Comparison of ENCODE assay signal across 19 mouse cellular contexts in genomic region chr12:84023052-84023745, GRCm38 (mm10). TPM values are rescaled to one million over a fixed set of nuclear protein-coding genes. Genes with fewer than 3 reads are reported as not detected.
DNase-seq lines count a peak whose midpoint lies in the region; ATAC-seq and TF ChIP-seq lines count a peak whose summit lies in the region.
"Had no signal": no experiment of that assay in that cellular context is flagged by ENCODE, and none has a peak within 500 bp of the region (broad histone marks: within the 10 kb centered on the region; RNA-seq: fewer than 3 reads in every experiment).

No protein-coding gene starts in this region.

- no peaks in the 10 kb centered on the region for H3K36me3 ChIP-seq in kidney, embryonic 15.5 days
- peaks cover 0 to 8% of the 10 kb centered on the region in 2 experiments; a peak in 2 of 4 replicates for H3K36me3 ChIP-seq in MEL (ENCODE audit: control insufficient read depth in 1 of 2, insufficient read depth in 2 of 2, low read length in 2 of 2)
- no peaks in the 10 kb centered on the region for H3K36me3 ChIP-seq in intestine, postnatal 0 days (ENCODE audit: control insufficient read depth, insufficient read depth)
- H3K36me3 ChIP-seq: heart, embryonic 10.5 days; limb, embryonic 15.5 days; neural tube, embryonic 15.5 days had no signal

- H3K9me3 ChIP-seq in kidney, embryonic 15.5 days (replicated peaks), result no peaks in the 10 kb centered on the region
- no peaks in the 10 kb centered on the region for H3K9me3 ChIP-seq in MEL (replicated peaks; ENCODE audit: insufficient read depth, low read length)
- H3K9me3 ChIP-seq in intestine, postnatal 0 days (ENCODE audit: control insufficient read depth), result no peaks in the 10 kb centered on the region
- H3K9me3 ChIP-seq: forebrain, embryonic 13.5 days; heart, embryonic 10.5 days; limb, embryonic 15.5 days; midbrain, embryonic 13.5 days; neural tube, embryonic 15.5 days had no signal

- no peak for TF ChIP-seq EP300 in MEL (IDR thresholded peaks at IDR 0.05; ENCODE audit: low read depth in 1 of 2, low read length in 2 of 2)

- no peak for ATAC-seq in kidney, embryonic 15.5 days (replicated peaks; ENCODE audit: low FRiP score)
- peak; percentile 75 for ATAC-seq in intestine, postnatal 0 days
- peak; percentile 65 for ATAC-seq in neutrophil, adult 5-6 weeks (ENCODE audit: extremely low read depth, insufficient number of reproducible peaks, low FRiP score, poor library complexity, severe bottlenecking)
- ATAC-seq: forebrain, embryonic 13.5 days; midbrain, embryonic 13.5 days had no signal

- DNase-seq in kidney, postnatal 36 days, result peak; percentile 35 to 49
- no peak for DNase-seq in MEL (ENCODE audit: low read depth, low spot score)
- no peak for DNase-seq in frontal cortex, postnatal 36 days (ENCODE audit: low spot score in 2 of 2)
- no peak for DNase-seq in adrenal gland, postnatal 4 days (ENCODE audit: low spot score in 2 of 2)
- DNase-seq in layer of hippocampus, adult 9-11 months, result no peak
- DNase-seq: cerebellum, postnatal 25 days; gastrocnemius, postnatal 25 days; heart, postnatal 14 days; kidney, adult 8-10 months had no signal

- no peak for TF ChIP-seq RAD21 in MEL (IDR thresholded peaks at IDR 0.05; ENCODE audit: low read depth, low read length)

- 0 out of 2 replicates have a peak, but pooled peaks cover 3% of the 10 kb centered on the region for H3K4me1 ChIP-seq in kidney, embryonic 15.5 days
- H3K4me1 ChIP-seq in MEL (ENCODE audit: control insufficient read depth in 1 of 2, insufficient read depth in 2 of 2, low read length in 2 of 2), result peaks cover 0 to 10% of the 10 kb centered on the region in 2 experiments; a peak in 2 of 4 replicates
- H3K4me1 ChIP-seq in intestine, postnatal 0 days (replicated peaks; ENCODE audit: control insufficient read depth, insufficient read depth, low read length), result no peaks in the 10 kb centered on the region
- H3K4me1 ChIP-seq: forebrain, embryonic 13.5 days; heart, embryonic 10.5 days; limb, embryonic 15.5 days; midbrain, embryonic 13.5 days; neural tube, embryonic 15.5 days had no signal

- H3K9ac ChIP-seq in kidney, embryonic 15.5 days, result no peak overlapping the region
- H3K9ac ChIP-seq in MEL (ENCODE audit: control insufficient read depth, low read depth, low read length, poor library complexity, severe bottlenecking), result no peak overlapping the region
- H3K9ac ChIP-seq in intestine, postnatal 0 days (ENCODE audit: low read depth, low read length), result no peak overlapping the region
- H3K9ac ChIP-seq: forebrain, embryonic 13.5 days; hindbrain, embryonic 14.5 days; limb, embryonic 15.5 days; midbrain, embryonic 13.5 days; neural tube, embryonic 15.5 days had no signal

- H3K79me2 ChIP-seq in MEL (ENCODE audit: control insufficient read depth, insufficient read depth, low read length, poor library complexity), result no peaks in the 10 kb centered on the region

- whole genome bisulfite sequencing in kidney, embryonic 15.5 days, result 80% methylated on average over 9 of the region's 9 CpGs
- WGBS in intestine, postnatal 0 days, result 61% methylated on average over 9 of the region's 9 CpGs

- H3K27ac ChIP-seq in kidney, embryonic 15.5 days, result no peak overlapping the region
- H3K27ac ChIP-seq in MEL (ENCODE audit: control insufficient read depth, low read depth, low read length), result no peak overlapping the region
- H3K27ac ChIP-seq in intestine, postnatal 0 days (ENCODE audit: low read depth, low read length), result peak overlapping the region; percentile 11; the same call in 1 of the 2 replicates
- H3K27ac ChIP-seq: forebrain, embryonic 13.5 days; heart, embryonic 10.5 days; hindbrain, embryonic 14.5 days; limb, embryonic 15.5 days; midbrain, embryonic 13.5 days; neural tube, embryonic 15.5 days had no signal

- no peak for TF ChIP-seq POLR2A in MEL (IDR thresholded peaks at IDR 0.05; ENCODE audit: control insufficient read depth in 1 of 2, insufficient read depth in 1 of 2, low read depth in 1 of 2, low read length in 2 of 2, poor library complexity in 1 of 2)

- no peak overlapping the region for H3K4me3 ChIP-seq in kidney, embryonic 15.5 days (replicated peaks)
- no peak overlapping the region for H3K4me3 ChIP-seq in MEL (ENCODE audit: control insufficient read depth in 1 of 2, insufficient read depth in 1 of 2, low read depth in 2 of 2, low read length in 2 of 2)
- H3K4me3 ChIP-seq in intestine, postnatal 0 days (ENCODE audit: low read depth, low read length), result no peak overlapping the region
- H3K4me3 ChIP-seq: forebrain, embryonic 13.5 days; heart, embryonic 10.5 days; limb, embryonic 15.5 days; midbrain, embryonic 13.5 days; neural tube, embryonic 15.5 days had no signal

- no peak overlapping the region for H3K4me2 ChIP-seq in kidney, embryonic 15.5 days
- H3K4me2 ChIP-seq in intestine, postnatal 0 days (replicated peaks; ENCODE audit: low read depth), result no peak overlapping the region
- H3K4me2 ChIP-seq: forebrain, embryonic 13.5 days; hindbrain, embryonic 14.5 days; limb, embryonic 15.5 days; midbrain, embryonic 13.5 days; neural tube, embryonic 15.5 days had no signal

- no peak for TF ChIP-seq CTCF in MEL (IDR thresholded peaks at IDR 0.05 in 2 of 3, conservative IDR thresholded peaks at IDR 0.05 in 1 of 3; ENCODE audit: control insufficient read depth in 1 of 3, insufficient read depth in 1 of 3, low read depth in 2 of 3, low read length in 3 of 3, poor library complexity in 1 of 3, severe bottlenecking in 1 of 3)
- no peak for TF ChIP-seq CTCF in intestine, postnatal 0 days (IDR thresholded peaks at IDR 0.05; ENCODE audit: low read depth)

- no peaks in the 10 kb centered on the region for H3K27me3 ChIP-seq in kidney, embryonic 15.5 days
- H3K27me3 ChIP-seq in MEL (ENCODE audit: control insufficient read depth in 1 of 2, insufficient read depth in 2 of 2, low read length in 2 of 2), result no peaks in the 10 kb centered on the region
- no peaks in the 10 kb centered on the region for H3K27me3 ChIP-seq in intestine, postnatal 0 days (replicated peaks; ENCODE audit: control insufficient read depth, insufficient read depth, low read length)
- H3K27me3 ChIP-seq: forebrain, embryonic 13.5 days; limb, embryonic 15.5 days; midbrain, embryonic 13.5 days; neural tube, embryonic 15.5 days had no signal

TF ChIP-seq in MEL, 35 proteins besides CTCF, POLR2A, EP300 and RAD21:
- TF ChIP-seq ZNF384 (IDR thresholded peaks at IDR 0.05; ENCODE audit: low read depth, low read length), result peak; percentile 68
- no peak for TF ChIP-seq GATA1 (IDR thresholded peaks at IDR 0.05; ENCODE audit: low read depth, low read length)
- no peak for TF ChIP-seq TAL1 (IDR thresholded peaks at IDR 0.05; ENCODE audit: low read length)

RNA-seq across cellular contexts. Expression of gene Acot1, which starts 13.9 kb away (rescaled TPM):
- polyA plus RNA-seq in kidney, embryonic 15.5 days (2015; fragmentation: Nextera tagmentation; extraction: Ambion mirVana), result 53.7 and 55.2 TPM in 2 replicates
- total RNA-seq in MEL (2012; rRNA removed), result 1.5 and 1.9 TPM in 2 replicates
- 10 to 100 TPM in 1 of 2 experiments, not detected in 1; 12.7 TPM for polyA plus RNA-seq in MEL (2012; ENCODE audit: insufficient read depth in 1 of 2, insufficient read length in 2 of 2, low read depth in 1 of 2, low replicate concordance in 2 of 2, missing spikeins in 1 of 2)
- 251 and 267 TPM in 2 replicates for polyA plus RNA-seq in intestine, postnatal 0 days (2015; fragmentation: Nextera tagmentation; extraction: Ambion mirVana)
- total RNA-seq in neutrophil, adult 5-6 weeks (2017), result 12.5 and 13.2 TPM in 2 replicates
- total RNA-seq in adrenal gland, postnatal 4 days (2021), result 10 to 100 TPM; 21.4 to 36.5 TPM

RNA-seq across cellular contexts. Expression of gene Acot4, which starts 15.0 kb away (rescaled TPM):
- polyA plus RNA-seq in kidney, embryonic 15.5 days (2015; fragmentation: Nextera tagmentation; extraction: Ambion mirVana), result 6.0 TPM in 2 replicates
- total RNA-seq in MEL (2012; rRNA removed), result 0.08 TPM in 1 of 2 replicates, not detected in the other
- polyA plus RNA-seq in MEL (2012; ENCODE audit: insufficient read depth in 1 of 2, insufficient read length in 2 of 2, low read depth in 1 of 2, low replicate concordance in 2 of 2, missing spikeins in 1 of 2), result under 1 TPM in 1 of 2 experiments, not detected in 1; 0.08 TPM
- 45.2 and 53.8 TPM in 2 replicates for polyA plus RNA-seq in intestine, postnatal 0 days (2015; fragmentation: Nextera tagmentation; extraction: Ambion mirVana)
- total RNA-seq in neutrophil, adult 5-6 weeks (2017), result not detected in 2 replicates
- total RNA-seq in adrenal gland, postnatal 4 days (2021), result 1 to 10 TPM; 3.7 to 6.4 TPM

RNA-seq across cellular contexts. Expression of gene Gm49366, which starts 15.5 kb away (rescaled TPM):
- polyA plus RNA-seq in kidney, embryonic 15.5 days (2015; fragmentation: Nextera tagmentation; extraction: Ambion mirVana), result not detected in 2 replicates
- not detected in 2 replicates for total RNA-seq in MEL (2012; rRNA removed)
- polyA plus RNA-seq in MEL (2012; ENCODE audit: insufficient read depth in 1 of 2, insufficient read length in 2 of 2, low read depth in 1 of 2, low replicate concordance in 2 of 2, missing spikeins in 1 of 2), result not detected
- polyA plus RNA-seq in intestine, postnatal 0 days (2015; fragmentation: Nextera tagmentation; extraction: Ambion mirVana), result not detected in 2 replicates
- total RNA-seq in neutrophil, adult 5-6 weeks (2017), result not detected in 2 replicates
- not detected for total RNA-seq in adrenal gland, postnatal 4 days (2021)
- total RNA-seq: gastrocnemius, postnatal 25 days; heart, postnatal 14 days had no signal
- polyA plus RNA-seq: forebrain, embryonic 13.5 days; heart, embryonic 10.5 days; hindbrain, embryonic 14.5 days; limb, embryonic 15.5 days; midbrain, embryonic 13.5 days; neural tube, embryonic 15.5 days; thymus, postnatal 0 days had no signal

RNA-seq across cellular contexts. Expression of gene Acot3, which starts 28.7 kb away (rescaled TPM):
- polyA plus RNA-seq in kidney, embryonic 15.5 days (2015; fragmentation: Nextera tagmentation; extraction: Ambion mirVana), result 1.8 and 2.4 TPM in 2 replicates
- total RNA-seq in MEL (2012; rRNA removed), result not detected in 2 replicates
- polyA plus RNA-seq in MEL (2012; ENCODE audit: insufficient read depth in 1 of 2, insufficient read length in 2 of 2, low read depth in 1 of 2, low replicate concordance in 2 of 2, missing spikeins in 1 of 2), result not detected
- polyA plus RNA-seq in intestine, postnatal 0 days (2015; fragmentation: Nextera tagmentation; extraction: Ambion mirVana), result 22.5 and 28.2 TPM in 2 replicates
- total RNA-seq in neutrophil, adult 5-6 weeks (2017), result not detected in 2 replicates
- 1 to 10 TPM; 1.5 to 2.4 TPM for total RNA-seq in adrenal gland, postnatal 4 days (2021)
- total RNA-seq: gastrocnemius, postnatal 25 days had no signal
- polyA plus RNA-seq: limb, embryonic 15.5 days; thymus, postnatal 0 days had no signal

RNA-seq across cellular contexts. Expression of gene Acot2, which starts 35.5 kb away (rescaled TPM):
- 37.8 and 39.0 TPM in 2 replicates for polyA plus RNA-seq in kidney, embryonic 15.5 days (2015; fragmentation: Nextera tagmentation; extraction: Ambion mirVana)
- total RNA-seq in MEL (2012; rRNA removed), result 9.8 and 14.6 TPM in 2 replicates
- 10 to 100 TPM in 1 of 2 experiments, not detected in 1; 13.0 TPM for polyA plus RNA-seq in MEL (2012; ENCODE audit: insufficient read depth in 1 of 2, insufficient read length in 2 of 2, low read depth in 1 of 2, low replicate concordance in 2 of 2, missing spikeins in 1 of 2)
- polyA plus RNA-seq in intestine, postnatal 0 days (2015; fragmentation: Nextera tagmentation; extraction: Ambion mirVana), result 63.7 and 69.3 TPM in 2 replicates
- total RNA-seq in neutrophil, adult 5-6 weeks (2017), result 24.1 and 25.2 TPM in 2 replicates
- 10 to 100 TPM; 31.3 to 32.8 TPM for total RNA-seq in adrenal gland, postnatal 4 days (2021)

Comparison
In these comparisons a context has a peak if more than half of its experiments do, and no peak if none do; other contexts are left out.
1. DNase-seq: peak in kidney, postnatal 36 days (2 of 2); none in MEL (single experiment), frontal cortex, postnatal 36 days (0 of 2), adrenal gland, postnatal 4 days (0 of 2) and layer of hippocampus, adult 9-11 months (single experiment).